Mouse (Mus musculus): ENCODE measurements around the gene Sh3bp2. TPM values are rescaled to one million over a fixed set of nuclear protein-coding genes. Genes with fewer than 3 reads are reported as not detected.
"Not testable (repeated sequence)": the region's sequence is repeated elsewhere in the genome, so short reads cannot be mapped to it uniquely, and the experiment has no call there.

Sh3bp2 gene
- polyA plus RNA-seq, 1 experiment from 2014 or later, result 11.4 TPM

- H3K4me2 ChIP-seq (replicated peaks), result peak overlapping the region; percentile 77
- H3K27me3 ChIP-seq, result no peaks in the 10 kb centered on the region
- no peaks in the 10 kb centered on the region for H3K9me3 ChIP-seq
- peaks cover 25% of the 10 kb centered on the region for H3K36me3 ChIP-seq
- peak overlapping the region; percentile 95 for H3K9ac ChIP-seq
- H3K27ac ChIP-seq, result peak overlapping the region; percentile 73; the same call in 1 of the 2 replicates
- peak; percentile 94 for ATAC-seq (ENCODE audit: low FRiP score, low read depth)
- peak overlapping the region; percentile 83 for H3K4me3 ChIP-seq
- 1% methylated on average over 42 of the region's 49 CpGs for WGBS
- H3K4me1 ChIP-seq, result peaks cover 15% of the 10 kb centered on the region
These were observed 24.0 kb downstream of the Sh3bp2 start for GRCm38 (mm10) chr5:34549483-34550221.

- Histone ChIP-seq H3K4me1 (peaks cover 15% of the 10 kb centered on the region), H3K9me3 (no peaks in the 10 kb centered on the region), H3K9ac (peak overlapping the region; percentile 95), H3K4me2 (replicated peaks) (peak overlapping the region; percentile 77), H3K27ac (no peak overlapping the region), H3K27me3 (no peaks in the 10 kb centered on the region), H3K4me3 (peak overlapping the region; percentile 83), H3K36me3 (peaks cover 31% of the 10 kb centered on the region)
- ATAC-seq (ENCODE audit: low FRiP score, low read depth), result no peak
- WGBS, result 15% methylated on average over 6 of the region's 6 CpGs
These were observed 24.6 kb downstream of the Sh3bp2 start for GRCm38 (mm10) chr5:34550251-34550650.

GRCm38 (mm10) chr5:34551821-34552220 is 26.2 kb downstream of the Sh3bp2 start:
- Histone ChIP-seq H3K4me3 (no peak overlapping the region), H3K27me3 (no peaks in the 10 kb centered on the region), H3K36me3 (peaks cover 47% of the 10 kb centered on the region), H3K4me2 (replicated peaks) (no peak overlapping the region), H3K9me3 (no peaks in the 10 kb centered on the region), H3K9ac (no peak overlapping the region), H3K27ac (no peak overlapping the region), H3K4me1 (peaks cover 15% of the 10 kb centered on the region)
- 82% methylated on average over 4 of the region's 4 CpGs for WGBS
- ATAC-seq (ENCODE audit: low FRiP score, low read depth), result no peak

- H3K9ac ChIP-seq, result no peak overlapping the region
- H3K27ac ChIP-seq, result no peak overlapping the region
- H3K9me3 ChIP-seq, result no peaks in the 10 kb centered on the region
- H3K4me2 ChIP-seq (replicated peaks), result no peak overlapping the region
- H3K4me1 ChIP-seq, result no peaks in the 10 kb centered on the region
- no peaks in the 10 kb centered on the region for H3K27me3 ChIP-seq
- WGBS, result 100% methylated on average over 1 of the region's 1 CpGs
- peaks cover 54% of the 10 kb centered on the region for H3K36me3 ChIP-seq
- no peak overlapping the region for H3K4me3 ChIP-seq
- ATAC-seq (ENCODE audit: low FRiP score, low read depth), result no peak
These were observed 38.2 kb downstream of the Sh3bp2 start for GRCm38 (mm10) chr5:34563854-34564253.

- Histone ChIP-seq H3K9ac (no peak overlapping the region), H3K27ac (no peak overlapping the region), H3K4me3 (no peak overlapping the region), H3K4me1 (no peaks in the 10 kb centered on the region), H3K36me3 (peaks cover 49% of the 10 kb centered on the region), H3K9me3 (no peaks in the 10 kb centered on the region), H3K4me2 (replicated peaks) (no peak overlapping the region), H3K27me3 (no peaks in the 10 kb centered on the region)
- ATAC-seq (ENCODE audit: low FRiP score, low read depth), result no peak
- 85% methylated on average over 4 of the region's 4 CpGs for WGBS
These were observed 38.7 kb downstream of the Sh3bp2 start for GRCm38 (mm10) chr5:34564291-34564690.

- Histone ChIP-seq H3K4me3 (no peak overlapping the region), H3K27me3 (no peaks in the 10 kb centered on the region), H3K27ac (no peak overlapping the region), H3K36me3 (peaks cover 35% of the 10 kb centered on the region), H3K4me1 (no peaks in the 10 kb centered on the region), H3K9me3 (no peaks in the 10 kb centered on the region), H3K4me2 (replicated peaks) (no peak overlapping the region), H3K9ac (no peak overlapping the region)
- 76% methylated on average over 7 of the region's 7 CpGs for WGBS
- no peak for ATAC-seq (ENCODE audit: low FRiP score, low read depth)
These were observed 40.1 kb downstream of the Sh3bp2 start for GRCm38 (mm10) chr5:34565545-34566283.

GRCm38 (mm10) chr5:34571551-34571950 is 45.9 kb downstream of the Sh3bp2 start:
- Histone ChIP-seq H3K27me3 (no peaks in the 10 kb centered on the region), H3K4me1 (peaks cover 16% of the 10 kb centered on the region), H3K36me3 (no peaks in the 10 kb centered on the region), H3K4me3 (no peak overlapping the region), H3K27ac (no peak overlapping the region), H3K9ac (no peak overlapping the region), H3K9me3 (no peaks in the 10 kb centered on the region), H3K4me2 (replicated peaks) (no peak overlapping the region)
- WGBS, result 69% methylated on average over 3 of the region's 3 CpGs
- no peak for ATAC-seq (ENCODE audit: low FRiP score, low read depth)

- Histone ChIP-seq H3K27ac (peak overlapping the region; percentile 28; the same call in 1 of the 2 replicates), H3K4me2 (replicated peaks) (peak overlapping the region; percentile 72), H3K4me3 (peak overlapping the region; percentile 92), H3K9ac (peak overlapping the region; percentile 93; the same call in 1 of the 2 replicates), H3K4me1 (peaks cover 16% of the 10 kb centered on the region)
- not testable (repeated sequence) for H3K27me3 ChIP-seq; H3K36me3 ChIP-seq; H3K9me3 ChIP-seq; ATAC-seq (ENCODE audit: low FRiP score, low read depth)
- 50% methylated on average over 4 of the region's 4 CpGs for WGBS
These were observed 46.9 kb downstream of the Sh3bp2 start for GRCm38 (mm10) chr5:34572568-34572967.

GRCm38 (mm10) chr5:34573268-34574221 is 47.9 kb downstream of the Sh3bp2 start, which contains the start of gene Add1:
Add1 (plus strand) TSS chr5:34573664.
- peak within 1 kb of the TSS; percentile 72 for H3K4me2 ChIP-seq (replicated peaks)
- H3K27ac ChIP-seq, result peak within 1 kb of the TSS; percentile 87
- H3K27me3 ChIP-seq, result no peaks in the 10 kb centered on the region
- peak; percentile 100 for ATAC-seq (ENCODE audit: low FRiP score, low read depth)
- no peaks in the 10 kb centered on the region for H3K9me3 ChIP-seq
- H3K4me1 ChIP-seq, result peaks cover 16% of the 10 kb centered on the region
- under 1% methylated on average over 63 of the region's 84 CpGs for WGBS
- H3K9ac ChIP-seq, result peak within 1 kb of the TSS; percentile 93
- H3K4me3 ChIP-seq, result peak within 1 kb of the TSS; percentile 92
- peaks cover 8% of the 10 kb centered on the region for H3K36me3 ChIP-seq

GRCm38 (mm10) chr5:34574721-34575120 is 49.1 kb downstream of the Sh3bp2 start:
- Histone ChIP-seq H3K27me3 (no peaks in the 10 kb centered on the region), H3K9me3 (no peaks in the 10 kb centered on the region), H3K36me3 (peaks cover 8% of the 10 kb centered on the region), H3K9ac (peak overlapping the region; percentile 93), H3K4me1 (peaks cover 16% of the 10 kb centered on the region), H3K4me2 (replicated peaks) (peak overlapping the region; percentile 66), H3K27ac (peak overlapping the region; percentile 87; the same call in 1 of the 2 replicates), H3K4me3 (peak overlapping the region; percentile 92)
- ATAC-seq (ENCODE audit: low FRiP score, low read depth), result no peak
- WGBS, result 37% methylated on average over 10 of the region's 10 CpGs

- Histone ChIP-seq H3K4me3 (no peak overlapping the region), H3K4me2 (replicated peaks) (no peak overlapping the region), H3K4me1 (peaks cover 16% of the 10 kb centered on the region), H3K27me3 (no peaks in the 10 kb centered on the region), H3K9ac (no peak overlapping the region), H3K9me3 (no peaks in the 10 kb centered on the region), H3K27ac (no peak overlapping the region), H3K36me3 (peaks cover 8% of the 10 kb centered on the region)
- WGBS, result 90% methylated on average over 1 of the region's 1 CpGs
- no peak for ATAC-seq (ENCODE audit: low FRiP score, low read depth)
These were observed 50.6 kb downstream of the Sh3bp2 start for GRCm38 (mm10) chr5:34576286-34576685.
